Mouse (Mus musculus) C2C12 (cell line): Measurements from ENCODE around the gene Gm43064.

Experiments used
- CTCF ChIP-seq: IDR thresholded peaks from one replicate; pipeline ENCODE4 v1.5.1; 2011; ENCODE audit not compliant: control insufficient read depth, insufficient read depth, insufficient read length
- MAX ChIP-seq: IDR thresholded peaks from one replicate; pipeline ENCODE4 v1.6.1; 2011; ENCODE audit warnings: mild to moderate bottlenecking, control low read depth
- USF1 ChIP-seq: IDR thresholded peaks from one replicate; pipeline ENCODE4 v1.6.1; 2011; ENCODE audit warnings: low read depth, mild to moderate bottlenecking, control low read depth, moderate library complexity

DNA sequence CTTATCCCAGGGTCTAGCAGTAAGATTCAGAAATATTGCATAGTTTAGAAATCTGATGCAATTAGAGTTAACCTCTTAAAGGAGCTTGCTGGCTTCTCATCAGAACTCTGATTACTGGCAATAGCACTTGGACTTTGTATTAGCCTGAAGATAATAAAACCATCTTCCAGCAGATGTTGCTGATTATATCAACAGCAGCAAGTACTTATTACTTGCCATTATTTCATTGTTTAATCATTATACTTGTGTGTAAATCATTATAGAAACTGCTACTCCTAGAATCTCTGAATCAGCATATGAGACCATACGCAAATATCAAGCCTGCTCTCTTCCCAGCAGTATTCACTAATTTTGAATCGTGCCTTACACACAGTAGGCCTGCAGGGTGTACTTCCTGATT, 24.6 kb downstream of the Gm43064 start:
- TF ChIP-seq CTCF (no peak), MAX (no peak), USF1 (no peak)
